Mouse (Mus musculus): ENCODE data around the gene Lhpp. TPM values are rescaled to one million over a fixed set of nuclear protein-coding genes. Genes with fewer than 3 reads are reported as not detected.

Lhpp gene
- polyA plus RNA-seq, 1 experiment from 2014 or later: 22.5 TPM

- Histone ChIP-seq H3K4me3 (replicated peaks) (no peak overlapping the region), H3K9ac (replicated peaks) (no peak overlapping the region), H3K4me1 (replicated peaks) (peaks cover 12% of the 10 kb centered on the region), H3K4me2 (no peak overlapping the region), H3K36me3 (no peaks in the 10 kb centered on the region), H3K27ac (no peak overlapping the region), H3K9me3 (no peaks in the 10 kb centered on the region), H3K27me3 (no peaks in the 10 kb centered on the region)
- no peak for ATAC-seq (ENCODE audit: insufficient number of reproducible peaks, insufficient read depth, low FRiP score, low TSS enrichment, low read depth)
- WGBS: 73% methylated on average over 3 of the region's 3 CpGs
Observed at GRCm38 (mm10) chr7:132682901-132683300, 72.5 kb downstream of the Lhpp start.

- H3K36me3 ChIP-seq: no peaks in the 10 kb centered on the region
- WGBS: 90% methylated on average over 4 of the region's 4 CpGs
- ATAC-seq (ENCODE audit: insufficient number of reproducible peaks, insufficient read depth, low FRiP score, low TSS enrichment, low read depth): no peak
- H3K9ac ChIP-seq (replicated peaks): no peak overlapping the region
- H3K4me3 ChIP-seq (replicated peaks): no peak overlapping the region
- no peaks in the 10 kb centered on the region for H3K9me3 ChIP-seq
- peaks cover 20% of the 10 kb centered on the region for H3K4me1 ChIP-seq (replicated peaks)
- H3K27ac ChIP-seq: no peak overlapping the region
- no peaks in the 10 kb centered on the region for H3K27me3 ChIP-seq
- no peak overlapping the region for H3K4me2 ChIP-seq
Observed at GRCm38 (mm10) chr7:132683923-132684322, 73.5 kb downstream of the Lhpp start.

DNA sequence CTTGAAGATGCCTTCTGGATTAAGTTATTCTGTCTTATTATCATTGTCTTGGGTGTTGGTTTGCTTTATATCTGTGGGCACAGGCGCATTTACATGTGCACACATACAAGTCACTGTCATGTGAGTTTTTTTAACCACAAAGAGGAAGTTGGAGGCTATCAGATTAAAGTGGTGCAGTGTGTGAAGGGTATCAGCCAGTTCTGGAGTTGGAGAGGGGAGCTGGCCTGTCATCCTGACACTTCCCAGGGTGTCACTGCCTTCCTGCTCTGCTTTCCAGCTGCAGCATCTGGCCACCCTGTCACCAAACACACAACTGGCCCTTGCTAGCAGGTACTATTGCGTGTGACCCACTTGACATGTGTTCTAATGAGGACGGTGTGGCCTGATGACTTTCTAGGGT is 76.1 kb downstream of the Lhpp start:
- no peak for ATAC-seq (ENCODE audit: insufficient number of reproducible peaks, insufficient read depth, low FRiP score, low TSS enrichment, low read depth)
- no peaks in the 10 kb centered on the region for H3K9me3 ChIP-seq
- 90% methylated on average over 3 of the region's 3 CpGs for WGBS
- H3K4me1 ChIP-seq (replicated peaks): peaks cover 22% of the 10 kb centered on the region
- H3K27ac ChIP-seq: no peak overlapping the region
- no peak overlapping the region for H3K4me3 ChIP-seq (replicated peaks)
- H3K9ac ChIP-seq (replicated peaks): no peak overlapping the region
- H3K27me3 ChIP-seq: no peaks in the 10 kb centered on the region
- H3K4me2 ChIP-seq: no peak overlapping the region
- H3K36me3 ChIP-seq: no peaks in the 10 kb centered on the region

DNA sequence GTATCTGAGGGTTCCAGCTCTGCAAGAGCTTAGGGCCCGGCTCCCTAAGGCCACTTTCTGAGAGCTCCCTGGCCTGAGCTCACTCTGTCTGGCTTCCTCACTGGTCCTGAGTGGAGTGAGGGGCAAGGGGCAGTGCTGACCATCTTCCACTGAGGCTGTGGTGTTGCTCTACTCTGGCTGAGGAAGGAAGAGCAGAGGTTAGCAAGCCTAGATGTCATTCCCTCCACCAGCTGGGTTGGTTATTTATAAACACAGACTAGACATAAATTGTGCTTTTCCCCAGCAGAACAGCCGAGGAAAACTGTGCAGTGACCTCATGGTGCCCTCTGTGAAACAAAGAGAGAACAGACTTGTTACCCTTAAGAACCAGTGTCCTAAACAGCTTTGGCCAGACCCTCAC is 77.5 kb downstream of the Lhpp start:
- Histone ChIP-seq H3K4me1 (replicated peaks) (peaks cover 31% of the 10 kb centered on the region), H3K9me3 (no peaks in the 10 kb centered on the region), H3K9ac (replicated peaks) (no peak overlapping the region), H3K4me2 (no peak overlapping the region), H3K36me3 (no peaks in the 10 kb centered on the region), H3K27ac (peak overlapping the region; percentile 64), H3K27me3 (no peaks in the 10 kb centered on the region), H3K4me3 (replicated peaks) (no peak overlapping the region)
- 61% methylated on average over 2 of the region's 2 CpGs for WGBS
- no peak for ATAC-seq (ENCODE audit: insufficient number of reproducible peaks, insufficient read depth, low FRiP score, low TSS enrichment, low read depth)

GRCm38 (mm10) chr7:132688721-132689120 is 78.3 kb downstream of the Lhpp start:
- 59% methylated on average over 5 of the region's 5 CpGs for WGBS

GRCm38 (mm10) chr7:132689722-132690121 is 79.3 kb downstream of the Lhpp start:
- peaks cover 23% of the 10 kb centered on the region for H3K4me1 ChIP-seq (replicated peaks)
- peaks cover 2% of the 10 kb centered on the region; the same call in 1 of the 2 replicates for H3K9me3 ChIP-seq
- no peaks in the 10 kb centered on the region; the same call in 1 of the 2 replicates for H3K36me3 ChIP-seq
- no peak overlapping the region for H3K4me3 ChIP-seq (replicated peaks)
- H3K27me3 ChIP-seq: no peaks in the 10 kb centered on the region
- no peak overlapping the region for H3K9ac ChIP-seq (replicated peaks)
- WGBS: 78% methylated on average over 5 of the region's 5 CpGs
- peak overlapping the region; percentile 64 for H3K27ac ChIP-seq
- ATAC-seq (ENCODE audit: insufficient number of reproducible peaks, insufficient read depth, low FRiP score, low TSS enrichment, low read depth): no peak
- H3K4me2 ChIP-seq: no peak overlapping the region

More at GRCm38 (mm10) chr7:132688721-132689120, 78.3 kb downstream of the Lhpp start:
- Histone ChIP-seq H3K9ac (replicated peaks) (no peak overlapping the region), H3K27me3 (no peaks in the 10 kb centered on the region), H3K27ac (peak overlapping the region; percentile 64), H3K4me2 (no peak overlapping the region), H3K4me3 (replicated peaks) (no peak overlapping the region), H3K9me3 (no peaks in the 10 kb centered on the region), H3K36me3 (no peaks in the 10 kb centered on the region), H3K4me1 (replicated peaks) (peaks cover 24% of the 10 kb centered on the region)
- peak; percentile 63; the same call in 1 of the 2 replicates for ATAC-seq (ENCODE audit: insufficient number of reproducible peaks, insufficient read depth, low FRiP score, low TSS enrichment, low read depth)

DNA sequence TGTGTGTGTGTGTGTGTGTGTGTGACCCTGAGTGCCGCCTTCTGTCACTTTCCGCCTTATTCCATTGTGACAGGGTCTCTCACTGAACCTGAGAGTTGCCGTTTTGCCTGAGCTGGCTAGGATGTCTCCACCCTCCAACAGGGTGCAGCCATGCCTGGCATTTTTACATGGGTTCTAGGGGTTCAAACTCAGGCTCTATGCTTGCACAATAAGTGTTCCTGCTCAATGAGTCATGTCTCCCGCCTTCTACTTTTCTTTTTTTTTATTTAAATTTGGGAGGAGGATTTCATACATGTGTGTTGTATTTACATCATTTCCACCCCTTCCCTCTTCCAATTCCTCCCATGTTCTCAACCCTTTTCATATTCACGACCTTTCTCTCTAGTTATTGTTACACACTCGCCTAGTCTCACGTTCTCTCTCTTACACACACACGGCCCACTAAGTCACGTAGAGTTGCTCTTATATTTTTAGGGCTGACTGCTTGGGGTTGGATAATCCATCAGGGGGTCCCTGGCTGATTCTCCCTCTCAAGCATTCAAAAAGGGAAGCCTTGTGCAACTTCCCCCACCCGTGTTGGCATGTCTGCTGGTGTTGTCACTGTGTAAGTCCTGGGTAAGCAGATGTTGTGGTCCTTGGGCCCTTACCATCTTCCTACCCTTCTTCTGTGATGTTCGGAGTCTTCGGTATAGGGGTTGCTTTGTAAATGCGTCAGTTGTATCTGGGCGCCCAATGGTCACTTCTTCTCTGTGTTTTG is 80.5 kb downstream of the Lhpp start:
- Histone ChIP-seq H3K4me2 (no peak overlapping the region), H3K9ac (replicated peaks) (no peak overlapping the region), H3K27me3 (no peaks in the 10 kb centered on the region), H3K4me3 (replicated peaks) (no peak overlapping the region), H3K9me3 (peaks cover 4% of the 10 kb centered on the region; the same call in 1 of the 2 replicates), H3K36me3 (no peaks in the 10 kb centered on the region; the same call in 1 of the 2 replicates), H3K27ac (no peak overlapping the region), H3K4me1 (replicated peaks) (peaks cover 23% of the 10 kb centered on the region)
- 89% methylated on average over 14 of the region's 14 CpGs for whole genome bisulfite sequencing
- ATAC-seq (ENCODE audit: insufficient number of reproducible peaks, insufficient read depth, low FRiP score, low TSS enrichment, low read depth): no peak

- ATAC-seq (ENCODE audit: insufficient number of reproducible peaks, insufficient read depth, low FRiP score, low TSS enrichment, low read depth): no peak
- Histone ChIP-seq H3K4me3 (replicated peaks) (no peak overlapping the region), H3K9me3 (peaks cover 4% of the 10 kb centered on the region; the same call in 1 of the 2 replicates), H3K4me2 (no peak overlapping the region), H3K36me3 (no peaks in the 10 kb centered on the region; the same call in 1 of the 2 replicates), H3K4me1 (replicated peaks) (peaks cover 23% of the 10 kb centered on the region), H3K9ac (replicated peaks) (no peak overlapping the region), H3K27me3 (no peaks in the 10 kb centered on the region), H3K27ac (0 out of 2 replicates have a peak overlapping the region, but pooled peaks have one; percentile 35)
- WGBS: 79% methylated on average over 9 of the region's 9 CpGs
Observed at GRCm38 (mm10) chr7:132692719-132693118, 82.3 kb downstream of the Lhpp start.

GRCm38 (mm10) chr7:132693561-132693960 is 83.1 kb downstream of the Lhpp start:
- Histone ChIP-seq H3K9ac (replicated peaks) (no peak overlapping the region), H3K4me3 (replicated peaks) (no peak overlapping the region), H3K27me3 (no peaks in the 10 kb centered on the region), H3K9me3 (peaks cover 4% of the 10 kb centered on the region; the same call in 1 of the 2 replicates), H3K4me1 (replicated peaks) (peaks cover 18% of the 10 kb centered on the region), H3K36me3 (no peaks in the 10 kb centered on the region; the same call in 1 of the 2 replicates), H3K4me2 (no peak overlapping the region), H3K27ac (no peak overlapping the region)
- no peak for ATAC-seq (ENCODE audit: insufficient number of reproducible peaks, insufficient read depth, low FRiP score, low TSS enrichment, low read depth)
- WGBS: 86% methylated on average over 2 of the region's 2 CpGs

- H3K4me1 ChIP-seq (replicated peaks): peaks cover 15% of the 10 kb centered on the region
- WGBS: 75% methylated on average over 8 of the region's 8 CpGs
- H3K27ac ChIP-seq: no peak overlapping the region
- no peak for ATAC-seq (ENCODE audit: insufficient number of reproducible peaks, insufficient read depth, low FRiP score, low TSS enrichment, low read depth)
- H3K9me3 ChIP-seq: peaks cover 4% of the 10 kb centered on the region; the same call in 1 of the 2 replicates
- H3K4me3 ChIP-seq (replicated peaks): no peak overlapping the region
- no peaks in the 10 kb centered on the region; the same call in 1 of the 2 replicates for H3K36me3 ChIP-seq
- H3K4me2 ChIP-seq: no peak overlapping the region
- H3K9ac ChIP-seq (replicated peaks): no peak overlapping the region
- no peaks in the 10 kb centered on the region for H3K27me3 ChIP-seq
Observed at GRCm38 (mm10) chr7:132697258-132697796, 86.9 kb downstream of the Lhpp start.

DNA sequence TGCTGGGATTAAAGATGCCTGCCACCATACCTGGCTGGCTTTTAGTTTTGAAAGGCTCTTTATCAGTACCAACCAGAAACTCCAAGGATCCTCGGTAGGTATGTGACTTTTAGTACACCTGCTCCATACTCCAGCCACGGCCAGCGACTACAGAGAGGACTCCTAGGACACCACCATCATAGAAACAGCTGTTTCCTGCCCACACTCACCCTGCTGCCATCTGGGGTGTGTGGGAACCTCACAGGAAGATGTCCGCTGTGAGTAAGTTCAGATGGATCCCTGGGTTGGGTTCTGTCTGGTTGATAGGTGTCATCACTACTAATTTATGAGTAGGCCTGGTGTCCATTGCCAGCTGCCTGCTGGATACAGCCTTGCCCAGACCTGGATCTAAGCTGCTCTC is 88.3 kb downstream of the Lhpp start:
- Histone ChIP-seq H3K4me3 (replicated peaks) (no peak overlapping the region), H3K9me3 (peaks cover 4% of the 10 kb centered on the region; the same call in 1 of the 2 replicates), H3K4me2 (no peak overlapping the region), H3K4me1 (replicated peaks) (peaks cover 8% of the 10 kb centered on the region), H3K9ac (replicated peaks) (no peak overlapping the region), H3K27ac (no peak overlapping the region), H3K27me3 (no peaks in the 10 kb centered on the region), H3K36me3 (no peaks in the 10 kb centered on the region; the same call in 1 of the 2 replicates)
- WGBS: 84% methylated on average over 4 of the region's 4 CpGs
- ATAC-seq (ENCODE audit: insufficient number of reproducible peaks, insufficient read depth, low FRiP score, low TSS enrichment, low read depth): no peak

All from limb, embryonic 12.5 days (tissue).